Mouse (Mus musculus): Measurements from ENCODE around the gene Gm3460.
"Not testable (repeated sequence)": the region's sequence is repeated elsewhere in the genome, so short reads cannot be mapped to it uniquely, and the experiment has no call there.

Gm3460 gene

GRCm38 (mm10) chr14:6622318-6622717, at the start of gene Gm3460:
Gene Gm3460, minus strand, starts transcription at chr14:6622418.
- DNase-seq: not testable (repeated sequence)

DNA sequence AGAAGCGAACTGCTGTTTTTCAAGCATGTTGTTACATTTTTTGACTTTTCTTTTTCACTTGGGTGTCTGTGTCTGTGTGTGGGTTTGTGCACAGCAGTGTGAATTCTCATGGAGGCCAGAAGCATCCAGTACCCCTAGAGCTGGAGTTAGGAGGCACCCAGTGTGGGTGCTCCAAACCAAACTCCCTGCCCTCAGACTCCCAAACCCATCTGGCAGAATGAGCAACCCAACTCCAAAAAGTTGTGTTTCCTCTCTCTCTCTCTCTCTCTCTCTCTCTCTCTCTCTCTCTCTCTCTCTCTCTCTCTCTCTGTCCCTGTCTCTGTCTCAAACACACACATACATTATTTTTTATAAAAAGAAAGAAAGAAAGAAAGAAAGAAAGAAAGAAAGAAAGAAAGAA, 15.8 kb downstream of the Gm3460 start:
- peak in 1 of 2 experiments; percentile 0 for DNase-seq

GRCm38 (mm10) chr14:6605004-6605403, 17.2 kb downstream of the Gm3460 start:
- not testable (repeated sequence) for DNase-seq

DNA sequence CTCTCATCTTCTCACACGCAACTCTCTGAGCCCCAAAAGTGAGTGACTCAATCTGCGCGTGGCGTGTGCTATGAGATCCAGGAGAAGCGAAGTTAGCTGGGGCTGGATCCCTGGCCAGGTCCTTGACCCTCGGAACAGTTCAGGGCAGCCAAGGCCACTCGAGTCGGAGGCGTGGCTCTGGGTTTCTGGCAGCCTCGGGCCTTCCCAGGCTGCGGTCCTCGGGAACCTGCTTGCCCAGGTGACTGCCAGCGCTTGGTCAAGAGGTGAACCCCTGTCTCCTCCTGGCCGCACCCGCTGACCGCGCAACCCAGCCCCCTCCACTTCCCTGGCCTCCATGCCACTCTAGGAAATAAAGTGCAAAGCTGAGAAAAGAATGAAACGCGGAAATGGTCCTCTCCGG, 17.7 kb downstream of the Gm3460 start:
- not testable (repeated sequence) for DNase-seq

GRCm38 (mm10) chr14:6590513-6590912, 31.7 kb downstream of the Gm3460 start, which contains the start of gene Gm3629:
Gene Gm3629, minus strand, starts transcription at chr14:6590613.
- DNase-seq: not testable (repeated sequence)

All from B cell, adult 2 months (primary cell).